Mouse (Mus musculus) layer of hippocampus, postnatal 14 days (tissue): ENCODE data around the gene Naa25. TPM values are rescaled to one million over a fixed set of nuclear protein-coding genes. Genes with fewer than 3 reads are reported as not detected.
A peak's percentile ranks its signal among the peaks of the same experiment; 100 is the strongest.

Source experiments
- DNase-seq, 2 experiments: peaks; one replicate each; pipeline ENCODE4 v3.0.0; 2021 to 2022; ENCODE audit warnings: low spot score in 2 of 2, mixed read lengths in 1 of 2
- total RNA-seq, 2 experiments: library from RNA; stranded (reverse); gene quantifications; 2 replicates each; pipeline ENCODE4 v1.2.3; 2021

The Naa25 gene
- total RNA-seq, 2 experiments from 2014 or later, result 39.4 to 41.9 TPM

DNA sequence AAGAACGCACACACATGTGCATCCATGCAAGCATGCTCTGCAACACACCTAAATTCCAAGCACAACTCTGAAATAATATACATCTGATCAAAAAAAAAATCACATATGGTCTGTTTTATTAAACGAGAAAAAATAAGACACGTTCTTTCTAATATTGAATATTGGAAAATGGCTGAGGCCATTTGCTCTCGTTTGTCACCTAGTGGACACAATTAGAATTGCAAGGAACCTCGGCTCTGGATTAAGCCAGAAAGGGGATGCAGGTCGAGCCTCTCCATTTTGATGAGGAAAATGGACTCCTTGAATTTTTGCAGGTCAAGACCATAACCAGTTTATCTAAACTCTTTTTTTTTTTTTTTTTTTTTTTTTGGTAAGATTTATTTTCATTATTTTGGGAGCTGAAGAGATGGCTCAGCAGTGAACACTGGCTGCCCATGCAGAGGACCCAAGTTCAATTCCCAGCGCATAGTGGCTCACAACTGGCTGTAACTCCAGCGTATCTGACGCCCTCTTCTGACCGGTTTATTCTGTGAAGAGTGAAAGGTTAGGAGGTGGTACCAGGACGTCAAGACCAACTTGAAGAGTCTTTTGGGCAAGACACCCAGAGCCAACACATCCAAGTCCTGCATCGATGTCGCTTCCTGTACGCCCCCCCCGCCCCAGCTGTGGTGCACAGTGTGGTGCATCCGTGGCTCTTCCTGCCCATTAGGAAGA, 4.9 kb upstream of the Naa25 start:
- peak in 1 of 2 experiments; percentile 60 for DNase-seq

DNA sequence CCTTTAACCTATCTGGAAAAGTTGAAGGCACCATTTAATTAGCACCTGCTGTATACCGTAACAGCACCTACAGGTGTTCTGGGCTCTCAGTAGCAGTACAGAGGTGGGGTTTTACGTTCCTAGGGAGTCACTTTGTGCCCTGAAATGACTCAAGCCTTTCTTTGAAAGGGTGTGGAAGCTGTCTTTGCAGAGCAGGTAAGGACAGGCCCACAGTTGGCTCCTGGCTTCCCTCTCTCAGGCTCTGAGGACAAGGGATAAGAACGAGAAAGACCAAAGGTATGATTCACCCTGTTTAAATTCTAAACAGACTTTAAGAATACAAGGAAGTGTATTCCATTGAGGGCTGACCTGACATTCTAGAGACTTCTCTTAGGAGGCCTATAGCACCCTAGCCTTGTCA, 4.3 kb upstream of the Naa25 start:
- DNase-seq, result no peak

DNA sequence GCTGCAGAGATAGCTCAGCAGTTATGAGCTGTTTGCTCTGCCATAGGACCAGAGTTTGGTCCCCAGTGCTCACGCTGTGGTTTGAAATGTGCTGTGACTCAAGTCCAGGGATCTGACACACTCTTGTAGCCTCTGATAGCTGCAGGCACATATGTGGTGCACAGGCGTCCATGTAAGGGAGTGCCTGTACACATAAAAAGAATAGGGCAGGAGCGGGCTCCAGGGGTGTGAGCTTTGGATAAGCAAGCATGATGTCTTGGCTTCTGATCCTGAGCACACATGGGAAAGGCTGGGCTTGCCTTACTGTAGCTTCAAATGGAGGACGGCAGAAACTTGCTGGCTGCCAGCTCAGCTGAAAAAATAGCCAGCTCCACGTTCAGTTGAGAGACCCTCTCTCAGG, 2.1 kb upstream of the Naa25 start:
- DNase-seq, result no peak

DNA sequence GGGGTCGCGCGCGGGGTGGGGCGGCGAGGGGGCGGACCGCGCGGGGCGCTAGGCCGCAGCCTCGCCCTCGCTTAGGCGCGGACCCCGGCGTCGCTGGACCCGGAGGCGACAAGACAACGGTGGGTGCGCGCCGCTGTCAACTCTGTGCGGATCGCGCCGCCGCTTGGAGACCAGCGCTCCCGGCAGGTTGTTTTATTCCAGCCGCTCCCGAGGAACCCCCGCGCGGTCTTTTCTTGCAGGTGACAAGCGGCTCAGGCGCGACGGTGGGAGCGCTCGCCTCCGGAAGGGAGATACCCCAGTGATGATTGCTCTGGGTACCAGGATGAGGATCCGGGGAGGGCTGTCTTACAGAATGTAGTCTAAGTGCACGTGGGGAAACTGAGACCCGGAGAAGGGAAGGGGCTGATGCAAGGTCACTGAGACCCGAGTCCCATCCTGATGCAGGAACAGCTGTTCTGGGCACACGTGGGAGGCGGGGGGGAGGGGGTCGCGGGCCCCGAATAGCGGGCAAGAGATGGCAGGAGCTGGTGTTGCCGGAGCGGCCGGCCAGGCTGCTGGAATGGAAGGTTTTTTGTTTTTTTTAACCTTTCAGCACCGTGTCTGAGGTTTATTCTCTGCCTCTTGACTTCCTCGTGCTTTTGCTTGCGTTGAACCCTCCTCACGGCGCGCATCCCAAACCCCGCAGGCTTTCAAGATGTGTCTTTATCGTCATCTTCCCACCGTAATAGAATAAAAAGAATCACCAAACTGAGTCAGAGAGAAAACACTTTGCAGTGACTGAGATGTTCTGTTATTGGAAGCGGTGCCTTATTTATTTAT, 619 bp downstream of the Naa25 start:
- DNase-seq, result no peak

DNA sequence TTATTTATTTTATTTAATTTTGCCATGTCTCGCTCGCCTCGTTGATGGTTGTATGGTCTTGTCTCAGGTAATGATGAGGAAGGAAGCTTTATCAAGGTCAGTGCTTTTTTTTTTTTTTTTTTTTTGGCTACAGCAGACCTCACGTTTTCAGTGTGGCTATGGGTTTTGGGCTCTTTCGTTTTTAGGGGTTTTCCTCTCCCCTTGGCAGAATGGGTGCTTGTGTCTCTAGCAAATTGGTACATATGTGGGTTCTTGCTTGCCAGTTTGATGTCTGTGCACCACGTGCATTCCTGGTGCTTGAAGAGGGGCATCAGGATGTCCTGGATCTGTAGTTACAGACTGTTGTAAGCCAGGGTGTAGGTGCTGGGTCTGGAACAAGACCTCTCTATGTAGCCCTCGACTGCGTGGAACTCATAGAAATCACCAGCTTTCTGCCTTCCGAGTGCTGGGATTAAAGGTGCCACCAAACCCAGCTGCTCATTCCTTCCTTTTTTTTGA, 1.3 kb downstream of the Naa25 start:
- DNase-seq, result no peak

DNA sequence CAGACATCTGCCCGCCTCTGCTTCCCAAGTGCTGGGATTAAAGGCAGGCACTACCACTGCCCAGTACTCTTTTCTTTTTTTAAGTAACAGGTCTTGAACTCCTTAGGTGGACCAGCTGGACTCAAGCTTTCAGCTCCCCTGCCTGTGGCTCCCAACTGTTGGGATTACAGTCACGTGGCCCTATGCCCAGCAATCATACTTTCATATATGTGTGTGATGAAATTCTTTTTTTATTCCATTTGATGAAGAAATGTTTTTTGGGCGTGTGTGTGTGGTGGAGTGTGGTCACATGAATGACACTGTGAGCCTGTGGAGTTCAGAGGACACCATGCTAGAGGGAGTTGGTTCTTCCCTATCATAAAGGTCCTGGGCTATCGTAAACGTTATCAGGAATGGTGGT, 1.8 kb downstream of the Naa25 start:
- no peak for DNase-seq

DNA sequence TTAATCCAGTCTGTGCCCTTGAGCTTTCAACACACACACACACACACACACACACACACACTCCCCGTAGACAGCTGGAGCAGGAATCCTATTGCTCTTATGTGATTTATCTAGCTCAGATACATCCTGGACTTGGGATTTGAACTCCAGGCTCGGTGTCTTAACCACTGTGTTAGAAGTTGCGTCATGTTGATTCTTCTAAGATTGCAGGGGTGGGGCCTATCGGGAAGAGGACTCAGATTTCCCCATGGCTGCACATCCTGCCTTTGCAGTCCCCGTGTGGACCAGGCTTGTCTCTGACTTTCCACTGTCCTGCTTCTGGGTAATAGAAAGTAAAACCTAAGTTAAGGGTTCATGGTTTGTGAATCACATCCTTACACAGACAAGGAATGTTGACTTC, 2.3 kb downstream of the Naa25 start:
- DNase-seq, result no peak

DNA sequence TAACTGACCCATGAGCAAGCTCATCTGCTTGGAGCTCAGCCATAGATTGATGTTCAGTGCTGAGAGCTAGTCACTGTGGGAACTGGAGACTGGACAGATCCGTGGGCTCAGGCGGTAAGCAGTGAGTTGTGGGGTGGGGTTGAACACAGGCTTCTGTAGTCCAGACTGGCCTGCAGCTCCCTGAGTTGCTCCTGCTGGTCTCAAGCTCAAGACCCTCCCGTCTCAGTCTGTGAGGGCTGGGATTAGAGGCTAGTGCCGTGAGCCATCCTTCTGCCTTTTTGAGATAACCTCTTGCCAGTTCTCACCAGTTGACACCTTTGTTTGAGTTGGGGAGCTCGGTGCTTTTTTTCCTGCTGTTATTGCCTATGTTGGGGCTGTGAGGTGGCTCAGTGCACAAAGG, 3.1 kb downstream of the Naa25 start:
- DNase-seq, result no peak

DNA sequence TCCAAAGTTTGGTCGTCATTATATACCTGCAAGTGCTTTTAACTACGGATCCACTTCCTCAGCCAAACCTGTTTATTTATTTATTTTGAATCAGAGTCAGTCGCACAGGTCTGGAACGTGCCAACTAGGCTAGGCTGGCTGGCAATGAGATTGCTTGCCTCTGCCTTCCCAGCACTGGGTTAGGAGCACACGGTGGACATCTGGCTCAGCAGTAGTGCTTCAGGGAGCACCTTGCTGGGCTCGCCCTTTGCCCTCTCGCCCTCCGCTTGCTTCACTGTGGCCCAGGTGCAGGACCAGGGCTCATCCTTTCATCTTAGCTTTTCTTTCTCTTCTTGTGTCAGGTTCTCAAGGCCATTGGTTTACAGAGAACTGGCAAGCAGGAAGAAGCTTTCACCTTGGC, 10.1 kb downstream of the Naa25 start:
- no peak for DNase-seq

DNA sequence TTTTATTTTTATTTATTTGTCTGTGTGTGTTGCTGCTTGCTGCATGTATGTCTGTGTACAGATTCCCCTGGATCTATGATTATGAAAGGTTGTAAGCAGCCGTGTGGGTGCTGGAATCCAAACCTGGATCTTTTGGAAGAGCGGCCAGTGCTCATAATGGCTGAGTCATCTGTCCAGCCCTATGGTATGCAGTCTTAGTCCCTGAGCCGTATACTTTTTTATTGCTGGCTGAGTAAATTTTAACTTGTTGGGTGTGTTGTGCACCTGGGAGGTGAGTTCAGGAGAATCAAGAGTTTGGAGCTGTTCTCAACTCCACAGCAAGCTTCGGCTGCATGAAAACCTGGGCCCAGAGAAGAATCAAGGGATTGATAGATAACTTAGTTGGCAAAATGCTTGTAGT, 13.2 kb downstream of the Naa25 start:
- no peak for DNase-seq

DNA sequence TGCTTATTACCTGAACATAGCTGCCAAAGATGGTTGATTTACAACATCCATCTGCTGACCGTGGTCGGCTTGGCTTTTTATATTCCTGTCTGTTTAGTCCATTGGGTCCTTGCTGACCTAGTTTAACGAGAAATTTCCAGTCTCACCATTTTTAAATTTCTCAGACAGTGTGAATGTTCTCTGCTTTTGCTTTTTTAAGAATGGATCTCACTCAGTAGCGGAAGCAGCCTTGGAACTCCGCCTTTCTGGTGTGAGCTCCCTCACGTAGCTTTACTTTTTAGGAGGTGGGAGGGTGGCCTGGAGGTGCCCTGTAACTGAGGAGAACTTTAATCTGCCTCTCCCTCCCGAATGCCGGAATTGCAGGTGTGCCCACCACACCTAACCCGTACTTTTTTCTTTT, 23.0 kb downstream of the Naa25 start:
- no peak for DNase-seq

DNA sequence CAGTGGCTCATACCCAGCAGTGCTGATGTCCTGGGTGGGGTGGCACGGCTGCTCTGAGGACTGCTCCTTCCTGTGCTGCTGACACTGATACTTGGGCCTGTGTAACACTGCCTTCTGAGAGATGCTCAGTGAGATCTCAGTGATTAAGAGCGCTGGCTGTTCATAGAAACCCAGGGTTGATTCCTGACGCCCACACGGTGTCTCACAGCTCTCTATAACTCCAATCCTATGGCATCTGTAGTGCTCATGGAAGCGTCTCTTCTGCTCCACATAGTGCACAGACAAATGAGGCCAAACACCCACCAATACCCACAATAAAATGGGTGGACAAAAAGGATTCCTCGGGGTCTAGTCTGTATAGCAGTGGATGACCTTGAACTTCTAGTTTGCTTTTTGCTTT, 25.1 kb downstream of the Naa25 start:
- no peak for DNase-seq

DNA sequence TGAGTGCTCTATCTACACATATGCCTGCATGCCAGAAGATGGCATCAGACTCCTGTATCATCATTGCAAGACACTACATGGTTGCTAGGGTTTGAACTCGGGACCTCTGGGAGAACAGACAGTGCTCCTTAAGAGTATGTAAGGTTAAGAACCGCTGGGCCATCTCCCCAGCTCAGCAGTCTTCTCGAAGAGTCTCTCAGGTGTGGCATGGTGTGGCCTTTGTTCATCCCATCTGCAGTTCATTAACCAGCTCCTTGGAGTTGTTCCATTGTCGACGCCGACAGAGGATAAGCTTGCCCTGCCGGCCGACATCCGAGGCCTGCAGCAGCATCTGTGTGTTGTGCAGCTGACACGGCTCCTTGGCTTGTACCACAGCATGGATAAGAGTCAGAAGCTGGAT, 25.6 kb downstream of the Naa25 start:
- DNase-seq, result no peak

DNA sequence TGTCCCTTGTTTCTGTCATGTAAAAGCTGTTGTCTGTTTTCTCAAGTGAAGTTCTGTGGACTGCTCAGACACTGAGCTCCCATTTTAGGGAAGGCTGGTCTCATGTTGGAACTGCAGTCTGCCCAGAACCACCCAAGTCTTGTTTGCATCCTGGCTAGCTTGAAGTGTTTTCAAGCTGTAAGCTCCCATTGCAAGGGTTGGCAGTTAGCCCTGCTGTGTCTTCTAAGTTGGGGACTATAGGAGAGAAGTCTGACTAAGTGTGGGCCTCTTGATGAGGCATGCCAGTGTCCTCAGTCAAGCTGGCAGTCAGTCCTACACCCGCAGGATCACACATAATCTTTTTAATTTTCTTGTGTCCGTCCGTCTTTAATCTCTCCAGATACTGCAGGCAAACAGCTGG, 31.2 kb downstream of the Naa25 start:
- DNase-seq, result no peak

DNA sequence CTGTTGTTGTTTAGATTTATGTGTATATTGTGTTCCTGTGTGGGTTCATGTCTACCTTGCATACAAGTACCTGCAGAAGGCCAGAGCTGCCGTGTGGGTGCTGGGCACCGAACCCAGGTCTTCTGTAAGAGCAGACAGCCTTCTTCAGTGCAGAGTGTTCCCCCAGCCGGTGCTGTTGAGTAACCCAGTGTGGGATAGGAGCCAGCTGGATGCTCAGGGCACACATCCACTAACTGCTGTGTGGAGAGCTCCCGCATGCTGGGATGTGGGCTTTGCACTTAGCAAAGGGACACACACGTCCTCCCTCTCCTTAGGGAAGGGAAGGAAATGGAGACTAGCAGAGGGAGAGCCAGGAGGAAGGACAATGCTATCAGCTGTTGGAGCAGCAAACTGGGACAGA, 40.4 kb downstream of the Naa25 start:
- peak in 1 of 2 experiments; percentile 34 for DNase-seq

DNA sequence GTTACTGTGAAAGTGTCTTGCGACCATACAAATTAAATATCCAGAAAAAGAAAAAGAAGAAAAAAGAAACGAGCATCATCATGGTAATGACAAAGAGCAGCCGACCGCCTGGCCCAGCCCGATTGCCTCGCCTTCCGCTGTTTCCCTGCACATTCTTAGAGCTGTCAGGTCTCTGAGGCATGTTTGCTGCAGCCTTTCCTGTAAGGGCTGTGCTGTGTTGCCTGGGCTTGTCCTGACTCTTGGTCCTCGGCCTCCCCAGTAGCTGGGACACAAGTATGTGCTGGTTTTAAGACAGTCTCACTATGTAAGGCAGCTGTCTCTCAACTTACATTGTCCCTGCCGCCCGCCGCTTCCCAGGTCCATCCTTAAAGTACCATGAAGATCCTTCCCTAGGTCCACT, 41.0 kb downstream of the Naa25 start:
- no peak for DNase-seq

DNA sequence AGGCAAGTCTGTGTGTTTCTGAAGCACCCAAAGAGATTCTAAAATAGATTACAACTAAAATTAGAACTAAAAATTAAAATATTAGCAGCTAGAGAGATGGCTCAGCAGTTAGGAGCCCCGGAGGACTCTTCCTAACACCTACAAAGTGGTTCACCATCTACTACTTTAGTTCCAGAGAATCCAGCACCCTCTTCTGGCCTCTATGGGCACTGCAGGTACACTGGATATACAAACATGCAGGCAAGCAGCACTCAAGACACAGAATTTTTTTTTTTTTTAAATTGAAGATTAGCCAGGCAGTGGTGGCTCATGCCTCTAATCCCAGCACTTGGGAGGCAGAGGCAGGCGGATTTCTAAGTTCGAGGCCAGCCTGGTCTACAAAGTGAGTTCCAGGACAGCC, 45.8 kb downstream of the Naa25 start:
- DNase-seq, result peak in 1 of 2 experiments; percentile 52

DNA sequence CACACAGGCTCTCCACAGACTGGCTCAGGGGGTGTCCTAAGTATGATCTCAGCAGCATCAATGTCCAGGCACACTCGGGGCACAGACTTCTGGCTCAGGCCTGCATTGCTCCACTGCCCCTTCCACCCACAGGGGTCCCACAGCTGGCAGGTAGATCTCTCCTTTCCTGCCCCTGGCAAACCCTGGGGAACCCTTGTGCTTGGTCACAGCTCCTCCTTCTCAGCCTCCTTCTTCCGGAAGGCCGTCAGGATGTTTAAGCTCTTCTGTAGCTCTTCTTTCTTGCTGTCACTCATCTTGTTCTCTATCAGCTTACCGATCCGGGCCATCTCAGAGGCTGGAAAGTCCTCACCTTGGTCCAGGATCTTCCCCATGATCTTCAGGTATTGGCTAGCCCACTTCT, 47.1 kb downstream of the Naa25 start:
- DNase-seq, result no peak

DNA sequence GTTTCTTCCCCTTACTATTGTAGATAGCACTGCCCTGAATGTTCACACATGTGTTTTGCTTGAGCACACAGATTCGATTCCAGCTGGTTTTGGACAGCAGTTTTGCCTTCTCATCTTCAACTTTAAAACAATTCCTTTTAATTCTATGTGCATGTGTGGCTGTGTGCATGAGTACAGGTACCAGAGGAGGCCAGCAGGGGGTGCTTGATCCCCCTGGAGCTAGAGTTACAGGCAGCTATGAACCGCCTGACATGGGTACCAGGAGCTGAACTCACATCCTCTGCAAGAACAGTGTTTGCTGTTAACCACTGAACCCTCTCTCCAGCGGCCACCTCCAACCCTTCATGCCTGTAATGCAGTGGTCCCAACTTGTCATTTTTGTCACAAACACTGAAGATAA, 50.7 kb downstream of the Naa25 start:
- DNase-seq, result no peak

DNA sequence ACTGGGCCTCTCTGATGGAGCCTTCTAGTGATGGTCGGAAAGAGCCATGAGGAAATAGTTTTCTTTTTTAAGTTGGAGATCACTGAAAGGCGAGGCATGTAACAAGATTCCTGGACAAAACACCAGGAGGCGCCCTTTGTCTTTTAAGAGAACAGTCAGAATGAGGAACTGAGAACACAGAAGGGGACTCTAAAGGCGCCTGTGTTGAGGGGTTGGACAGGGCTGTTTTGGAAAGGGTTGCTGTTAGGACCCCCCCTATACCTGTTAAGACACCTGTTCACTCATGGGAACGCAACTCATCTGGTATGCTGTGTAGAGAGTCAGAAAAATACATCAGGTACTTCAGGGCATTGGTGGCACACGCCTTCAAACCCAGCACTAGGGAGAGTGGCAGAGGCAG, 52.2 kb downstream of the Naa25 start:
- DNase-seq, result peak in 1 of 2 experiments; percentile 56

DNA sequence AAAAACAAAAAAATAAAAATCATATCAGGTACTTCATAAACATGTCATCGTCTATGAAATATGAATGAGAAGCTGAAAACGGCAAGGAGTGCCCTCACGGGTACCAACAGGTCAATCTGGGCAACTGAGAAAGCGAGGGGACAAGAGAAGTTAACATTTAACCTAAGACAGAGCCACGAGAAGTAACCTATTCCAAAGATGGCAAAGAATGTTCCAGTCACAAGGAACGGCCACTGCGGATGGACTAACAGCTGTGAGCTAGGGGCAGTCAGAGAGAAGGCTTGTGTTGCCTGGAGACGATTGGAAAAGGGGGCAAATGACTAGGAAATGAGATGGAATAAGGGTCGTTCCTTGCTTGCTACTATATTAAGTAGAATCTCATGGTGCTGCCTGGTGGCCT, 52.7 kb downstream of the Naa25 start:
- DNase-seq, result no peak

DNA sequence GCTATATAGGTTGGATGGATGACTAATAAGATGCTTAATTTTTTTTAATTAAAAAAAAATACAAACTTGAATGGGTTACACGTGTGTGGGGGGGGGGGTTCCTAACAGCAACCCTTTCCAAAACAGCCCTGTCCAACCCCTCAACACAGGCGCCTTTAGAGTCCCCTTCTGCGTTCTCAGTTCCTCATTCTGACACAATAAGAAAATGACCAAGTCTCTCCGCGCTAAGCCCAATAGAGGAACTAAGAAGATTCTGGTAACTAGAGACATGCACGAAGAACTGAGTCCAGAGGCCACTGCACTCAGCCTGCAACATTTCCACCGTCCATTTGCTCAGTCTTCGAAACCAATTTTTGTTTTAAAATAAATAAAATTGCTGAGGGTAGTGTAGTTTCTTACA, 53.5 kb downstream of the Naa25 start:
- peak in 1 of 2 experiments; percentile 43 for DNase-seq

DNA sequence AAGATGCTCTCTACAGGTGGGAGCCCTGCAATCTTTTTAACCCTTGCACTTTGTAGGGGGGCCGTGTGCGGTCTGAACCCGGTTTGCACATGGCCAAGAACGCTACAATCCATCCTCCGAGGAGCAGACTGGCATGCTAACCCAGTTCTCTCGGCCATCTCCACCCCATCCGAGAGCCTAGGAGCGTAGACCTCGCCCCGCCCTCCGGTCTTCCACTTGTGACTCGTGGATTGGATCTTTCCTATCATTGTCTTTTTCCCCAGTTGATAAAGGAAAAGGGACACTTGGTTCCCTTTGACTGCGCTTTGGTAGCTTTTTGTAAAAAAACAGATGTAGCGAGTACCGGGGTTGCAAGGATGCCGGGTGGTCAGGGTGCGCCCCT, 53.9 kb downstream of the Naa25 start, which contains the start of gene Tmem116:
Tmem116 (plus strand) TSS at position 250 of the 382 bp plus-strand sequence.
- no peak for DNase-seq
